Mouse (Mus musculus): ENCODE results near the gene Camk2d.

The Camk2d gene

DNA sequence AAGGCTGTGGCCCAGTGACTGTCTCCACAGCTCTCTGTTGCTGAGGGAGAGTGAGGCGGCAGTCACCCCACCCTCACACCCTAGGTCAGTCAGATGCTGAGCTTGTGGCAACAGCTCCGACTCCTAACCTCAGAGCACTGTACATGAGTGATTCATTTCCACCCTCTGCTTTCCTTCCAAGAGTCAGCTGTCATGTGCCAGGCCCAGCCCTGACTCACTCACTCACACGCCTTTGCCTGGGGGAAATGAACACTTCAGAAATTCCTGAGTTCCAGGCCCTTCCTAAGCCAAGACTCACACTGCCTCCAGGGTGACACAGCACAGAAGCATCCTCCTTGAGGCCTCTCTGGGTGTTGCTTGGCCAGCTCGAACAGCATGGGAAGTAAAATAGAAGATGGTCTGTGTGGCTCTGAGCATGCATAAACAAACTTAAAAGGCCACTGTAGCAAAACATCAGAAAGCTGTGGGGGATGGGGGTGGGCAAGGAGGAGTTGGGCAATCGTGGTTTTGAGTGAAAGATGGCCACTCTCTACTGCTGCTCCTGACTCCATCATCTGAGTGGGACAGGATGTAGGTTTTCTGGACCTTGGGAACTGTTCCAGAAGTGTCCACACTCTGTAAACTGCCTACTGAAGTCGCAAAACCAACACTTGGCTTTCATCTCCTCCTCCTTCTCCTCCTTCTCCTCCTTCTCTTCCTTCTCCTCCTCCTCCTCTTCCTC lies 235.5 kb downstream of the Camk2d start:
- no peak for DNase-seq

DNA sequence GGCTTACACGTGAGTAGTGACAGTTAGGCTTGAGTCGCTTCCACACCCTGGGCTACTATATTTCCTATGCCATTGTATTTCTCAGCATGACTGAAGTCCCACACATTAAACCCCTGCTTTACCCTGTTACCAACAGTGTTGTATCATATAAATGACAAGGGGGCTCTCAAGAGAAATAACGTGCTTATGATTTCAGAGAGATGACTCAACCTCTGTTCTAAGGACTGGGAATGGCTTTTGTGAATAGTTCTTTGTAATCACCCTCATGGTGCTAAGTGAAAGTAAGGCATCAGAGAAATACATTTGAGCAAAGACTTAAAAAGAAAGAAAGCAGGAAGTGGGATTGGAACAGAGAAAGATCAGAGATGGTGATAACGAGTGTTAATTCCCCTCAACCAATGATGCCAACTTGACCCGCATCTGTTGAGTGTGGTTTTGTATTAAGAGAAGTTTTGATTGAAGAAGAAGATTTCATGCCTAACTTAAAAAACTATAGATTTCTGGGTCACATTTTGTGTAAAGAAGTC lies 238.6 kb downstream of the Camk2d start:
- DNase-seq = no peak

DNA sequence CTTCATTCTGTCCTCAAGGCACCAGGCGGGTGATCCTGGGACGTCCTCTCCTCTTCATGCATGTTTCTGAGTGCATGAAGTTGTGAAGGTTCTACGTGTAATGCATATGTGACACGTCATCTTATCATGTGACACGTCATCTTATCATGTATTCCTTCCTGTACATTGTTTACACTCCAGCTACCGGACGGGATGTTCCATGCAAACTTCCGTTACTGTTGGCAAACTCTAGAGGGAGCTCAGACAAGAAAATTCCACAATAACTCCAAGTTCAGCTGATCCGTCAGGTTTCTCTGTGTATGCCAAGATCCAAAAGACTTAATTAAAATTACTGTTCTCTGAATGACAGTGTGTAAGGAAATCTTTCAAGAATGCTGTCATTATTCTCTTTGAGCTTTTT lies 246.7 kb downstream of the Camk2d start:
- DNase-seq = no peak

DNA sequence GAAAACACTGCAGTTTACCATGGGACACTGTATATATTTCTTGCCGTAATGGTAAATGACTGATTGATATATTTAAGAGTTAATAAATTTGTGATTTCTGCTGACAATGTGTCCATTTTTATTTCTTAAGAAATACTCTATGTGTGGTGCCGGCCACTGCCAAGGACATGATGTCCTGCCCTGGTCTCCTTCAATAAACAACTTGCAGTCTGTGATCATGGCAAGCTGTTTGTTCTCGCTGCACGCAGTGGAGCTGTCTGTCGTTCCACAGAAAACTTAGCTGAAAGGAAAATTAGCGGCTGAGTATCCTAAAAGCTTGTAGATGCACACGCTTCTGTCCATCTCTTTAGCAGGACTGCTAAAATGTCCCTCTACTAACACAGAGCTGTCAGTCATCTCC lies 248.7 kb downstream of the Camk2d start:
- no peak for DNase-seq

DNA sequence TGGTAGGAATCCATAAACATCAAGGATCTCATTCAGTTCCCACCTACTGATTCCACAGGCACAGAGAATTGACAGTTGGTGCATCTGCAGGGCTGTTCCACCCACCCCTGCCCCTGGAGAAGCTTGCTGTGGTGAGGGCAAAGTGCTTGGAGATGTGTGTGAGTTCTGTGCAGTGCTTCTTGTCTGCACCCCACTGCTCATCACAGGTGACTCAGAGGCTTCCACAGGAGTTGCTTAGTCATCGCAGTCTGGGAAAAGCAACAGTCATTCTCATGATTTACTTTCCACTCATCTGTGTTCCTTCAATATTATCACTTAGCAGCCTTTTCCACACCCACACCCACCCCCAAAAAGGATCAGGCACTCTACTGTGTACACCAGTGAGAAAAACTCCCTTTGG lies 252.0 kb downstream of the Camk2d start:
- no peak for DNase-seq

DNA sequence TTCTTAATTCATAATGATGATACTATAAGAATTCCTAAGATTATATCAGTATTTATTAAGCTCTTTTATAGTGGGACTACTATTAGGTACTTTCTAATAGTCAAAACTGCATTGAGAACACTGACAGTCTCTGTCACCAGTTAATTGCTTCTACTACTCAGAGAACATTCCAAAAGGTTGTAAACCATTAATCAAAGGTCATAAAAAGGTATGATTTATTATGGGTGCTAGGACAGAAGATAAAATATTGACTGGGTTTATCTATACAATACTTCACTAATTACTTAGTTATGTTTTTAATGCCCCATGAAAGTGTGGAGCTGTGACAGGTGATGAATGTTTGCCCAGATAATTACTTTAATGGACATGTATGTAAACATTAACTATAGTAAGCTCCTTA lies 264.3 kb downstream of the Camk2d start:
- no peak for DNase-seq

DNA sequence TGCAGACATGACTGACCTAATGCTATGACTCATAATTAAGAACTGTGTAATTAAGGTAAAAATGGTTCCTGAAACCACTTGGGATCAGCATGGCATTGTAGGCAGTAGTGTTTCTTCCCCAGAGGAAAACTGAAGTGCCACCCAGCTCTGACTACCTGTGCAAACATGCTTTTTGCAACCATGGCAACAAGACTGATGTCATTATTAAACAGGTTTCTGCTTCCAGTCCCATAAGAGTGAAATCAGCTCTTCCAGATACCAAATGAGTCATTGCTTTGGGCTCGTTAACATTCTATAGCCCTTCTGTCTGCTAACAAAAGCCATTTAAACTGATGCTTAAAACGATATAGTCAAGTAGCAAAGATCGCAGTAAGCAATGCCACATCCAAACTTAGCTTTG lies 273.5 kb downstream of the Camk2d start:
- no peak for DNase-seq

DNA sequence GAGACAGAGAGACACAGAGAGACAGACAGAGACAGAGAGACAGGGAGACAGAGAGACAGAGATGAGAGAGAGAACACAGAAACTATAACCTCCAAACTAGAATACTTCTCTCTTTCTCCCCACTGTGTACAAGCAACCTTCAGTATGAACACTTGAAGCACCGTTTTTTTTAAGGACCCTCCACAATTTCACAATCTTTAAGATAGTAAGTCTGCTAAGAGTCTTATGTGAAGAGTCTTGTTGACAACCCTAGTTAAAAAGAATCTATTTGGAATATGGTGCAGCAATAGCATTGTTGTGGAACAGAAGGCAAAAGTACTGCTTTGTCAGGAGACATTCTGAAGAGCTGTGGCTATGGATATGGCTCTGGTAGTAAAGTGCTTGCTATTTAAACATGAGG lies 274.6 kb downstream of the Camk2d start:
- DNase-seq = no peak

DNA sequence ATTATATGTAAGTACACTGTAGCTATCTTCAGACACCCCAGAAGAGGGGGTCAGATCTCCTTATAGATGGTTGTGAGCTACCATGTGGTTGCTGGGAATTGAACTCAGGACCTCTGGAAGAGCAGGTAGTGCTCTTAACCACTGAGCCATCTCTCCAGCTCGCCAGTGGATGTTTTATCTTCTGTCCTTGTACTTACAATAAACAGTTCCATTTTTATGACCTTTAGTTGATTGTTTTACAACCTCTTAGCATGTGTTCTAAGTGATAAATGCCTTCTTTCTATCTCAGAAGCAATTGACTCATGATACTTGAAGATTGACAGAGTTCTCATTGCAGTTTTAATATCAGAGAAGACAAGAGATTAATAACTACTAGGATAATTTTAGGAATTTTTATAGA lies 282.1 kb downstream of the Camk2d start:
- no peak for DNase-seq

DNA sequence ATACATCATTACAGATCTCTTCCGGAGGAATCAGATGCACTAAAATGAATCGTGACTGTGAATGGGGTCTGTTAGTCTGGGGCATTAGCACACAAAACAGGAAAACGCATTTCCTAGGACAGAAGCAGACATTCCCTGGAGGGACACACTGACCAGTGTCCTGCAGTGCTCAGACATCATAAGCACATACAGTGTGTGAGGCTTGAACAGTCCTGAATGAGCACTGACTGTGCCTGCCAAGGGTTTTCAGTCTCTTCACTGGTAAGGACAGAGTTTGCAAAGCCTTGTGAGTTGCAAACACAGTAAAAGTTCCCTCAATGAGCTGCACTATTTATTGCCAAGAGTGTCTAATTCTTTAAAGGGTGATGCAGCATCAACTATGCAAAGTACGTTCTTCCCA lies 290.0 kb downstream of the Camk2d start:
- no peak for DNase-seq

DNA sequence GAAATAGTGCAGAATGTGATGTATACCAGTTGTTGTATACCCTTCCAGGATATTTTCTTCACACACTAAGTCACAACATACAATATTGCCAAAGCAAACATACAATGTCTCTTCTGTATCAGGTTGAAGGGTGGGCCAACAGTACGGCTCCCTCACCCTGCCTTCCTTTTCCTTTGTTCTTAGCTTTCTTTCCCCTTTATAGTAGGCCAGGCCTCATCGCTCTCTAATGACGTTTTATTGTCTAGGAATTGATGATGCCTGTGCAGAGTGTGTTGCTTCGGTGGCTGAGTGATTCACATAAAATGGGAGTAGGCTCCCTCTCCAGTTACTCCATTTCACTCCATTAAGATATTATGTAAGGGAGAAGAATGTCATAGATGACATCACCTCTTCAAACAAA lies 290.5 kb downstream of the Camk2d start:
- no peak for DNase-seq

Measured in kidney, adult 11 months (tissue).